Mouse (Mus musculus) heart, adult 2 months (tissue): ENCODE data around the gene Ndufa13.

Source experiments
- CTCF ChIP-seq: fragments of 200-600 bp; IDR thresholded peaks from 2 replicates; pipeline ENCODE4 v1.8.1; 2022; ENCODE audit warnings: antibody characterized with exemption, mild to moderate bottlenecking, moderate library complexity
- EP300 ChIP-seq: fragments of 200-500 bp; IDR thresholded peaks from 2 replicates; pipeline ENCODE4 v1.6.1; 2011; ENCODE audit warnings: low read depth, low read length, control low read depth; ENCODE audit not compliant: insufficient read depth
- POLR2A ChIP-seq: fragments of 200-500 bp; IDR thresholded peaks from 2 replicates; pipeline ENCODE4 v1.6.1; 2011; ENCODE audit warnings: mild to moderate bottlenecking, low read depth, low read length, control low read depth; ENCODE audit not compliant: insufficient read depth

DNA sequence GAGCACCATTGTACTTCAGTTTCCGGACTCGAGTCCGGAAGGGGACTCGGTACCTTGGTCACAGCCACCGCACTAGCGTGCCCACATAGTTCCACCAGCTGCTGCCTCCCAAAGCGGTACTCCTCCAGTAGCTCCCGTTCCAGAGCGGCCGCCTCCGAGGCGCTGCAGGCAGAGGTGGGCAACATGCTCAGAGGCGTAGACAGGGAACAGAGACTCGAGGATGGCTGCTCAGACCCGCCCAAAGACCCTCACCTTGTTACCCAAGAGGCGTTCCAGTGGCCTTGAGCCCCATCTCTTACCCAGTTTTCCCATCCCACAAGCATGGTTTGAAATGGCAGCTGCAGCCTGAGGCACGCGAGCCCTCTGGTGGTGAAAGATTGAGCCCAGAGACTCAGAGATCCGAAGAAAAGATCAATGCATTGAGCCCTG, 11.5 kb downstream of the Ndufa13 start:
- TF ChIP-seq POLR2A (no peak), EP300 (no peak), CTCF (peak; percentile 74)
